9 mouse cellular contexts compared by ENCODE assay signal in the genomic region with DNA sequence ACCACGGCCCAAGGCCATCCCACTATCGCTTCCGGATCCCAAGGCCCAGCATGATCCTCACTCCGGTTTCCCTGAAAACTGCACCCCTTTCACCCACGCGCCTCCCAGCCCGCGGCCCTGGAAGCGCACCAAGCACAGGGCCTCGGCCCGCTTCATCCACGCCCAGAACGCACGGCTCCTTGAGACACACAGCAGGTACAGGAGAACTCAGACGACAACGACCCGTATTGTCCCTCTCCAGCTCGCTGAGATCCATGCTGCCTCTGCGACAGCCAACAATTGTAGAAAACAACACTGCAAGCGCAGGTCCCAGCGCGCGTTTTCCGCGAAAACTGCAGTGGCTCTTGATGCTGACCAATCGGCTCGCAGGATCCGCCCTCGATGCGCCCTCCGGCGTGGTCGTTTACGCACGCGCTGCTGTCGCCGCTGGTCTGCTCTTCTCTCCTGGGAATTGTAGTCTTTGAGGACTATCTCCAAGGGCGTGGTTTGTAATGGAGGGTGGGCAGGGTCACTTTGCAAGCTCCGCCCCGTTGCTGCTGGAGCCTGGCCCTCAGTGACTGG. TPM values are rescaled to one million over a fixed set of nuclear protein-coding genes. Genes with fewer than 3 reads are reported as not detected.
DNase-seq lines count a peak whose midpoint lies in the region; ATAC-seq and TF ChIP-seq lines count a peak whose summit lies in the region.
"Had no signal": no experiment of that assay in that cellular context is flagged by ENCODE, and none has a peak within 500 bp of the region (broad histone marks: within the 10 kb centered on the region; RNA-seq: fewer than 3 reads in every experiment).

No protein-coding gene starts in this region.

- peak overlapping the region; percentile 70 for H3ac ChIP-seq in C2C12 (ENCODE audit: control insufficient read depth, insufficient read length, low read depth)

- peak overlapping the region; percentile 83 for H3K4me2 ChIP-seq in embryonic facial prominence, embryonic 14.5 days (ENCODE audit: low read depth, low read length)
- peak overlapping the region; percentile 60 for H3K4me2 ChIP-seq in limb, embryonic 14.5 days (replicated peaks; ENCODE audit: low read depth, low read length, severe bottlenecking)
- H3K4me2 ChIP-seq in midbrain, embryonic 16.5 days (ENCODE audit: low read length): peak overlapping the region; percentile 90

- H3K79me2 ChIP-seq in C2C12 (ENCODE audit: control insufficient read depth, insufficient read depth): peaks cover 38% of the 10 kb centered on the region
- H3K79me2 ChIP-seq in heart, adult 2 months (replicated peaks; ENCODE audit: control insufficient read depth, insufficient read depth, low read length): no peaks in the 10 kb centered on the region

- H3K4me1 ChIP-seq in bone marrow, adult 2 months (ENCODE audit: control insufficient read depth, insufficient read depth, low read length): peaks cover 12% of the 10 kb centered on the region
- H3K4me1 ChIP-seq in embryonic facial prominence, embryonic 14.5 days (ENCODE audit: control insufficient read depth, insufficient read depth, low read length): peaks cover 20% of the 10 kb centered on the region
- peaks cover 17% of the 10 kb centered on the region for H3K4me1 ChIP-seq in heart, adult 2 months (ENCODE audit: control insufficient read depth, insufficient read depth, low read length)
- peaks cover 17% of the 10 kb centered on the region for H3K4me1 ChIP-seq in kidney, adult 2 months (ENCODE audit: control insufficient read depth, insufficient read depth, low read length)
- H3K4me1 ChIP-seq in limb, embryonic 14.5 days (ENCODE audit: control insufficient read depth, insufficient read depth, low read length): peaks cover 22% of the 10 kb centered on the region
- H3K4me1 ChIP-seq in midbrain, embryonic 16.5 days (ENCODE audit: control insufficient read depth, insufficient read depth, low read length): peaks cover 20% of the 10 kb centered on the region

- peak overlapping the region; percentile 48 for H3K4me3 ChIP-seq in C2C12 (ENCODE audit: insufficient read depth, poor library complexity, severe bottlenecking)
- peak overlapping the region; percentile 87 for H3K4me3 ChIP-seq in bone marrow, adult 2 months (replicated peaks; ENCODE audit: control insufficient read depth, low read depth, low read length)
- H3K4me3 ChIP-seq in embryonic facial prominence, embryonic 14.5 days (ENCODE audit: low read depth, low read length): peak overlapping the region; percentile 53
- H3K4me3 ChIP-seq in heart, adult 2 months: peak overlapping the region; percentile 61
- H3K4me3 ChIP-seq in kidney, adult 2 months (ENCODE audit: insufficient read depth, low read depth, low read length): peak overlapping the region; percentile 74
- peak overlapping the region; percentile 49 for H3K4me3 ChIP-seq in limb, embryonic 14.5 days (replicated peaks; ENCODE audit: low read length)
- H3K4me3 ChIP-seq in midbrain, embryonic 16.5 days (ENCODE audit: low read depth, low read length): peak overlapping the region; percentile 59

- DNase-seq in embryonic facial prominence, embryonic 14.5 days (ENCODE audit: low spot score): peak; percentile 99
- DNase-seq in heart, adult 2 months: peak; percentile 92 to 96
- DNase-seq in kidney, adult 2 months: peak; percentile 99
- peak; percentile 96 for DNase-seq in limb, embryonic 14.5 days (ENCODE audit: low spot score)
- peak; percentile 97 for DNase-seq in splenic B cell, adult 2 months (ENCODE audit: low read depth, low spot score)

- peak overlapping the region; percentile 63 for H3K9ac ChIP-seq in embryonic facial prominence, embryonic 14.5 days (ENCODE audit: low read depth, low read length)
- H3K9ac ChIP-seq in heart, adult 2 months (ENCODE audit: low read depth, low read length): peak overlapping the region; percentile 58
- peak overlapping the region; percentile 48 for H3K9ac ChIP-seq in limb, embryonic 14.5 days (ENCODE audit: low read depth, low read length, severe bottlenecking)
- H3K9ac ChIP-seq in midbrain, embryonic 16.5 days (ENCODE audit: low read depth, low read length): peak overlapping the region; percentile 74

- peaks cover 13% of the 10 kb centered on the region for H3K79me3 ChIP-seq in C2C12 (ENCODE audit: low read depth)

- no peaks in the 10 kb centered on the region for H3K27me3 ChIP-seq in C2C12 (ENCODE audit: control insufficient read depth, insufficient read depth, insufficient read length)
- H3K27me3 ChIP-seq in embryonic facial prominence, embryonic 14.5 days (replicated peaks; ENCODE audit: control insufficient read depth, insufficient read depth, low read length): no peaks in the 10 kb centered on the region
- no peaks in the 10 kb centered on the region for H3K27me3 ChIP-seq in heart, adult 2 months (ENCODE audit: control insufficient read depth, insufficient read depth, low read length)
- H3K27me3 ChIP-seq in kidney, adult 2 months (replicated peaks; ENCODE audit: control insufficient read depth, insufficient read depth, low read length): no peaks in the 10 kb centered on the region
- no peaks in the 10 kb centered on the region for H3K27me3 ChIP-seq in limb, embryonic 14.5 days (ENCODE audit: control insufficient read depth, insufficient read depth, low read length)
- no peaks in the 10 kb centered on the region for H3K27me3 ChIP-seq in midbrain, embryonic 16.5 days (ENCODE audit: control insufficient read depth, insufficient read depth, low read depth, low read length)
- H3K27me3 ChIP-seq in splenic B cell, adult 2 months (ENCODE audit: control insufficient read depth, insufficient read depth, low read length, poor library complexity, severe bottlenecking): no peaks in the 10 kb centered on the region

- peak overlapping the region; percentile 67 for H3K27ac ChIP-seq in bone marrow, adult 2 months (ENCODE audit: control insufficient read depth, insufficient read depth, low read depth, low read length, poor library complexity)
- peak overlapping the region; percentile 53 for H3K27ac ChIP-seq in embryonic facial prominence, embryonic 14.5 days (replicated peaks; ENCODE audit: low read depth, low read length)
- H3K27ac ChIP-seq in heart, adult 2 months: peak overlapping the region; percentile 47
- no peak overlapping the region for H3K27ac ChIP-seq in kidney, adult 2 months (ENCODE audit: insufficient read depth, low read depth, low read length)
- no peak overlapping the region for H3K27ac ChIP-seq in limb, embryonic 14.5 days (replicated peaks; ENCODE audit: low read depth, low read length)
- peak overlapping the region; percentile 56 for H3K27ac ChIP-seq in midbrain, embryonic 16.5 days (ENCODE audit: low read length)

- WGBS in bone marrow, adult 2 months: under 1% methylated on average over 41 of the region's 41 CpGs
- 0% methylated on average over 35 of the region's 41 CpGs for WGBS in embryonic facial prominence, embryonic 14.5 days
- 1% methylated on average over 41 of the region's 41 CpGs for WGBS in heart, adult 2 months
- under 1% methylated on average over 41 of the region's 41 CpGs for WGBS in kidney, adult 2 months
- WGBS in limb, embryonic 14.5 days: under 1% methylated on average over 41 of the region's 41 CpGs
- under 1% methylated on average over 41 of the region's 41 CpGs for WGBS in midbrain, embryonic 16.5 days

- no peaks in the 10 kb centered on the region for H3K9me3 ChIP-seq in embryonic facial prominence, embryonic 14.5 days (ENCODE audit: control insufficient read depth, low read length)
- H3K9me3 ChIP-seq in limb, embryonic 14.5 days (ENCODE audit: control insufficient read depth, low read length): no peaks in the 10 kb centered on the region
- H3K9me3 ChIP-seq in midbrain, embryonic 16.5 days (replicated peaks; ENCODE audit: control insufficient read depth, low read length, poor library complexity, severe bottlenecking): no peaks in the 10 kb centered on the region

- TF ChIP-seq CTCF in C2C12 (IDR thresholded peaks at IDR 0.05; ENCODE audit: control insufficient read depth, insufficient read depth, insufficient read length): no peak
- no peak for TF ChIP-seq CTCF in bone marrow, adult 2 months (IDR thresholded peaks at IDR 0.05; ENCODE audit: control insufficient read depth, insufficient read depth, low read length)
- TF ChIP-seq CTCF in heart, adult 2 months (IDR thresholded peaks at IDR 0.05): no peak
- TF ChIP-seq CTCF in kidney, adult 2 months (conservative IDR thresholded peaks at IDR 0.05; ENCODE audit: insufficient read depth, insufficient read length, low read depth, low read length): no peak

- H3K36me3 ChIP-seq in C2C12 (ENCODE audit: control insufficient read depth, insufficient read depth): peaks cover 10% of the 10 kb centered on the region
- H3K36me3 ChIP-seq in embryonic facial prominence, embryonic 14.5 days (ENCODE audit: control insufficient read depth, insufficient read depth, low read length): peaks cover 12% of the 10 kb centered on the region
- no peaks in the 10 kb centered on the region for H3K36me3 ChIP-seq in heart, adult 2 months (ENCODE audit: control insufficient read depth, insufficient read depth, low read length)
- H3K36me3 ChIP-seq in kidney, adult 2 months (ENCODE audit: control insufficient read depth, insufficient read depth, low read length): no peaks in the 10 kb centered on the region
- H3K36me3 ChIP-seq in limb, embryonic 14.5 days (ENCODE audit: control insufficient read depth, insufficient read depth, low read length): peaks cover 11% of the 10 kb centered on the region
- no peaks in the 10 kb centered on the region for H3K36me3 ChIP-seq in midbrain, embryonic 16.5 days (ENCODE audit: control insufficient read depth, insufficient read depth, low read length)
- no peaks in the 10 kb centered on the region; the same call in 1 of the 2 replicates for H3K36me3 ChIP-seq in splenic B cell, adult 2 months (ENCODE audit: control insufficient read depth, insufficient read depth, low read length, poor library complexity, severe bottlenecking)

- no peak for TF ChIP-seq EP300 in heart, adult 2 months (IDR thresholded peaks at IDR 0.05; ENCODE audit: insufficient read depth, low read depth, low read length)

- intact Hi-C loops in heart, adult 2 months (cut with DNase I): loop anchor here (5.0 kb wide), 1 partner anchor 109 kb away; the partner anchor contains the start of gene Farsa

- peak; percentile 39; the same call in 1 of the 2 replicates for TF ChIP-seq POLR2A in bone marrow, adult 2 months (IDR thresholded peaks at IDR 0.05; ENCODE audit: borderline replicate concordance, control insufficient read depth, low read depth, low read length)
- TF ChIP-seq POLR2A in heart, adult 2 months (IDR thresholded peaks at IDR 0.05; ENCODE audit: insufficient read depth, low read depth, low read length): peak; percentile 75
- peak; percentile 4 for TF ChIP-seq POLR2A in kidney, adult 2 months (IDR thresholded peaks at IDR 0.05; ENCODE audit: low read depth, low read length)
- 0 out of 2 replicates have a peak, but pooled peaks have one; percentile 8 for TF ChIP-seq POLR2A in limb, embryonic 14.5 days (IDR thresholded peaks at IDR 0.05; ENCODE audit: borderline replicate concordance, extremely low read depth, insufficient read depth, insufficient read length)

- peak; percentile 87 for ATAC-seq in embryonic facial prominence, embryonic 14.5 days (ENCODE audit: low read depth)
- peak; percentile 81 for ATAC-seq in limb, embryonic 14.5 days (ENCODE audit: low FRiP score, low read depth)
- peak; percentile 72 for ATAC-seq in midbrain, embryonic 16.5 days

RNA-seq across cellular contexts. Expression of gene Gm49661, which starts 3.4 kb away (rescaled TPM):
- not detected for polyA plus RNA-seq in C2C12 (2012; fragmentation: generic; extraction: Trizol)
- not detected in 2 replicates for polyA plus RNA-seq in bone marrow, adult 2 months (2011; ENCODE audit: insufficient read depth, insufficient read length, low replicate concordance, missing spikeins)
- polyA plus RNA-seq in embryonic facial prominence, embryonic 14.5 days (2014; fragmentation: Nextera tagmentation; extraction: Ambion mirVana): not detected in 2 replicates
- total RNA-seq in heart, adult 2 months (2021): 1 to 10 TPM; 1.3 to 2.1 TPM
- polyA plus RNA-seq in heart, adult 2 months (2012; rRNA removed): not detected in 2 replicates
- not detected in 2 replicates for polyA plus RNA-seq in kidney, adult 2 months (2012; rRNA removed)
- 2.0 TPM in 1 of 2 replicates, not detected in the other for polyA plus RNA-seq in limb, embryonic 14.5 days (2012; rRNA removed)
- not detected in 2 replicates for polyA plus RNA-seq in limb, embryonic 14.5 days (2014; fragmentation: Nextera tagmentation; extraction: Ambion mirVana)
- not detected in 2 replicates for polyA plus RNA-seq in midbrain, embryonic 16.5 days (2015; fragmentation: Nextera tagmentation; extraction: Ambion mirVana)

RNA-seq across cellular contexts. Expression of gene Prdx2, which starts 3.6 kb away (rescaled TPM):
- polyA plus RNA-seq in C2C12 (2012; fragmentation: generic; extraction: Trizol): 609 TPM
- polyA plus RNA-seq in bone marrow, adult 2 months (2011; ENCODE audit: insufficient read depth, insufficient read length, low replicate concordance, missing spikeins): 1,113 and 1,804 TPM in 2 replicates
- polyA plus RNA-seq in embryonic facial prominence, embryonic 14.5 days (2014; fragmentation: Nextera tagmentation; extraction: Ambion mirVana): 715 and 771 TPM in 2 replicates
- total RNA-seq in heart, adult 2 months (2021): 100 to 1,000 TPM; 591 to 662 TPM
- polyA plus RNA-seq in heart, adult 2 months (2012; rRNA removed): 464 and 584 TPM in 2 replicates
- 304 and 376 TPM in 2 replicates for polyA plus RNA-seq in kidney, adult 2 months (2012; rRNA removed)
- 387 and 405 TPM in 2 replicates for polyA plus RNA-seq in limb, embryonic 14.5 days (2012; rRNA removed)
- 839 and 877 TPM in 2 replicates for polyA plus RNA-seq in limb, embryonic 14.5 days (2014; fragmentation: Nextera tagmentation; extraction: Ambion mirVana)
- 1,134 and 1,161 TPM in 2 replicates for polyA plus RNA-seq in midbrain, embryonic 16.5 days (2015; fragmentation: Nextera tagmentation; extraction: Ambion mirVana)

RNA-seq across cellular contexts. Expression of gene Rnaseh2a, which starts 3.8 kb away (rescaled TPM):
- polyA plus RNA-seq in C2C12 (2012; fragmentation: generic; extraction: Trizol): 145 TPM
- polyA plus RNA-seq in bone marrow, adult 2 months (2011; ENCODE audit: insufficient read depth, insufficient read length, low replicate concordance, missing spikeins): 40.8 and 54.9 TPM in 2 replicates
- 73.7 and 88.9 TPM in 2 replicates for polyA plus RNA-seq in embryonic facial prominence, embryonic 14.5 days (2014; fragmentation: Nextera tagmentation; extraction: Ambion mirVana)
- 10 to 100 TPM; 38.1 to 50.5 TPM for total RNA-seq in heart, adult 2 months (2021)
- 33.7 and 46.3 TPM in 2 replicates for polyA plus RNA-seq in heart, adult 2 months (2012; rRNA removed)
- 29.4 and 34.4 TPM in 2 replicates for polyA plus RNA-seq in kidney, adult 2 months (2012; rRNA removed)
- polyA plus RNA-seq in limb, embryonic 14.5 days (2012; rRNA removed): 58.6 and 60.8 TPM in 2 replicates
- polyA plus RNA-seq in limb, embryonic 14.5 days (2014; fragmentation: Nextera tagmentation; extraction: Ambion mirVana): 87.6 and 90.8 TPM in 2 replicates
- polyA plus RNA-seq in midbrain, embryonic 16.5 days (2015; fragmentation: Nextera tagmentation; extraction: Ambion mirVana): 47.9 and 51.3 TPM in 2 replicates

RNA-seq across cellular contexts. Expression of gene Junb, which starts 12.7 kb away (rescaled TPM):
- polyA plus RNA-seq in C2C12 (2012; fragmentation: generic; extraction: Trizol): 158 TPM
- polyA plus RNA-seq in bone marrow, adult 2 months (2011; ENCODE audit: insufficient read depth, insufficient read length, low replicate concordance, missing spikeins): 11.1 and 18.4 TPM in 2 replicates
- 16.8 and 18.4 TPM in 2 replicates for polyA plus RNA-seq in embryonic facial prominence, embryonic 14.5 days (2014; fragmentation: Nextera tagmentation; extraction: Ambion mirVana)
- total RNA-seq in heart, adult 2 months (2021): 10 to 100 TPM; 10.4 to 19.0 TPM
- 13.1 and 17.3 TPM in 2 replicates for polyA plus RNA-seq in heart, adult 2 months (2012; rRNA removed)
- polyA plus RNA-seq in kidney, adult 2 months (2012; rRNA removed): 19.2 and 20.9 TPM in 2 replicates
- polyA plus RNA-seq in limb, embryonic 14.5 days (2012; rRNA removed): 11.3 and 16.4 TPM in 2 replicates
- polyA plus RNA-seq in limb, embryonic 14.5 days (2014; fragmentation: Nextera tagmentation; extraction: Ambion mirVana): 16.9 and 18.0 TPM in 2 replicates
- 5.3 TPM in 2 replicates for polyA plus RNA-seq in midbrain, embryonic 16.5 days (2015; fragmentation: Nextera tagmentation; extraction: Ambion mirVana)

RNA-seq across cellular contexts. Expression of gene Rtbdn, which starts 19.0 kb away (rescaled TPM):
- 0.05 TPM for polyA plus RNA-seq in C2C12 (2012; fragmentation: generic; extraction: Trizol)
- not detected in 2 replicates for polyA plus RNA-seq in bone marrow, adult 2 months (2011; ENCODE audit: insufficient read depth, insufficient read length, low replicate concordance, missing spikeins)
- polyA plus RNA-seq in embryonic facial prominence, embryonic 14.5 days (2014; fragmentation: Nextera tagmentation; extraction: Ambion mirVana): 0.20 TPM in 1 of 2 replicates, not detected in the other
- total RNA-seq in heart, adult 2 months (2021): not detected
- not detected in 2 replicates for polyA plus RNA-seq in heart, adult 2 months (2012; rRNA removed)
- polyA plus RNA-seq in kidney, adult 2 months (2012; rRNA removed): not detected in 2 replicates
- polyA plus RNA-seq in limb, embryonic 14.5 days (2012; rRNA removed): not detected in 2 replicates
- polyA plus RNA-seq in limb, embryonic 14.5 days (2014; fragmentation: Nextera tagmentation; extraction: Ambion mirVana): not detected in 2 replicates
- 2.8 and 3.3 TPM in 2 replicates for polyA plus RNA-seq in midbrain, embryonic 16.5 days (2015; fragmentation: Nextera tagmentation; extraction: Ambion mirVana)
- polyA plus RNA-seq: large intestine, adult 2 months had no signal

Comparison
In these comparisons a context has a peak if more than half of its experiments do, and no peak if none do; other contexts are left out.
1. H3K27ac ChIP-seq: peak in bone marrow, adult 2 months (single experiment), embryonic facial prominence, embryonic 14.5 days (single experiment), heart, adult 2 months (single experiment) and midbrain, embryonic 16.5 days (single experiment); none in kidney, adult 2 months (single experiment) and limb, embryonic 14.5 days (single experiment).
2. POLR2A ChIP-seq: peak in every context shown above with its lines; median percentile 75 in heart, adult 2 months; 39 in bone marrow, adult 2 months; 8 in limb, embryonic 14.5 days; 4 in kidney, adult 2 months.
3. Peak in every context shown above with its lines, with median percentiles within 50 percentile points of each other: H3K4me3 ChIP-seq, ATAC-seq, DNase-seq, H3K4me2 ChIP-seq and H3K9ac ChIP-seq.